Mouse (Mus musculus) liver, embryonic 16.5 days (tissue): ENCODE results near the gene Mageb3. TPM values are rescaled to one million over a fixed set of nuclear protein-coding genes. Genes with fewer than 3 reads are reported as not detected.
"Not testable (repeated sequence)": the region's sequence is repeated elsewhere in the genome, so short reads cannot be mapped to it uniquely, and the experiment has no call there.

Experiments
- ATAC-seq: fragments of 200-750 bp; cut with Nextera tagmentation; 2 replicates; pipeline ENCODE4 v1.8.0; 2017; ENCODE audit warnings: low read depth, mild to moderate bottlenecking, moderate number of reproducible peaks, moderate library complexity
- H3K27ac ChIP-seq: fragments of 300-500 bp; sonication (generic); 2 replicates; pipeline ENCODE4 v1.5.1; 2014; ENCODE audit warnings: mild to moderate bottlenecking, low read length
- H3K27me3 ChIP-seq: fragments of 300-500 bp; sonication (generic); 2 replicates; pipeline ENCODE4 v1.6.1; 2014; ENCODE audit warnings: low read depth, low read length, mixed read lengths; ENCODE audit not compliant: control insufficient read depth, insufficient read depth
- H3K36me3 ChIP-seq: fragments of 300-500 bp; sonication (generic); 2 replicates; pipeline ENCODE4 v1.6.1; 2014; ENCODE audit warnings: mild to moderate bottlenecking; ENCODE audit not compliant: control insufficient read depth, insufficient read depth
- H3K4me1 ChIP-seq: fragments of 300-500 bp; sonication (generic); 2 replicates; pipeline ENCODE4 v1.6.1; 2014; ENCODE audit warnings: low read depth, low read length, mixed read lengths; ENCODE audit not compliant: control insufficient read depth
- H3K4me2 ChIP-seq: fragments of 300-500 bp; sonication (generic); 2 replicates; pipeline ENCODE4 v1.6.1; 2014; ENCODE audit warnings: low read depth, low read length, mixed read lengths
- H3K4me3 ChIP-seq: fragments of 300-500 bp; sonication (generic); 2 replicates; pipeline ENCODE4 v1.5.1; 2014; ENCODE audit warnings: low read depth, mild to moderate bottlenecking, low read length
- H3K9ac ChIP-seq: fragments of 300-500 bp; sonication (generic); 2 replicates; pipeline ENCODE4 v1.6.1; 2014; ENCODE audit warnings: low read depth, low read length
- H3K9me3 ChIP-seq: fragments of 300-500 bp; sonication (generic); replicated peaks from 2 replicates; pipeline ENCODE4 v1.6.1; 2016; ENCODE audit warnings: low read length; ENCODE audit not compliant: control insufficient read depth
- WGBS: fragments of 180-500 bp; shearing (Covaris S2); extraction: QIAGEN DNeasy Blood & Tissue Kit; methylation state at CpG from one replicate; pipeline ENCODE4 v1.1.7; 2014; ENCODE audit not compliant: insufficient replicate concordance; 5-methylcytosine and 5-hydroxymethylcytosine counted together
- polyA plus RNA-seq: library from polyadenylated mRNA; unstranded; fragments of >200 nt; fragmentation: Nextera tagmentation; extraction: Ambion mirVana; gene quantifications from 2 replicates; pipeline ENCODE4 v1.2.1, GENCODE M21; 2015

Mageb3 gene
- polyA plus RNA-seq, result 0.05 TPM in 1 of 2 replicates, not detected in the other

DNA sequence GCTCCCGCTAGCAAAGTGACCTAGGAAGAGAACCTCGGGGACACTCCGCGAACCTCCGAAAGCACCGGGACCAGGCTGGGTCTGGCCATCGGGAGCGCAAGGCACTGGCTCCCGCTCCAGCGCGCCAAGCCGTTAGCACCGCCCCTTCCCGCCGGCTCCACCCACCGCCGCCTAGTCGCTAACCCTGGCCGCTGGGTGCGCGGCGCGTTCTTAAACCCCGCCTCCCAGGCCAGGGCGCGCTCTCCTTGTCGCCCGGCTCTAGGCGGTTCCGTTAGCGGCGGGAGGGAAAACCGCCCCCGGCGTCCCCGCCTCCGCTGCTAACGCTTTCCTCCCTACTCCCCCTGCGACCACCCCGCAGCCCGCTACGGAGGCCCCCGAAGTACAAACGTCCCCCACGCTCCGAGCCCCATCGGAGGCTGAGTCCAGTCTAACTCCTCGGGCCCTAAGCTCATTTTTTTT is at the start of gene Mageb3, which contains the start of gene Ctdspl2:
Mageb3 (minus strand) TSS at position 328 of the 459 bp plus-strand sequence.
Ctdspl2 (plus strand) TSS at position 237 of the 459 bp plus-strand sequence.
- WGBS, result under 1% methylated on average over 44 of the region's 48 CpGs
- H3K4me1 ChIP-seq, result peaks cover 13% of the 10 kb centered on the region
- peak within 1 kb of the TSS; percentile 93 for H3K27ac ChIP-seq
- H3K36me3 ChIP-seq, result no peaks in the 10 kb centered on the region
- H3K4me2 ChIP-seq, result peak within 1 kb of the TSS; percentile 88
- peak within 1 kb of the TSS; percentile 84 for H3K4me3 ChIP-seq
- H3K27me3 ChIP-seq, result no peaks in the 10 kb centered on the region
- H3K9me3 ChIP-seq, result no peaks in the 10 kb centered on the region
- peak within 1 kb of the TSS; percentile 87 for H3K9ac ChIP-seq
- peak; percentile 96 for ATAC-seq

GRCm38 (mm10) chr2:121995738-121996137 is 39.8 kb upstream of the Mageb3 start:
- H3K4me3 ChIP-seq, result no peak overlapping the region
- ATAC-seq, result no peak
- no peak overlapping the region for H3K27ac ChIP-seq
- H3K4me1 ChIP-seq, result no peaks in the 10 kb centered on the region
- peaks cover 4% of the 10 kb centered on the region for H3K36me3 ChIP-seq
- 75% methylated on average over 1 of the region's 1 CpGs for WGBS
- H3K4me2 ChIP-seq, result no peak overlapping the region
- no peak overlapping the region for H3K9ac ChIP-seq
- no peaks in the 10 kb centered on the region for H3K9me3 ChIP-seq
- no peaks in the 10 kb centered on the region for H3K27me3 ChIP-seq

DNA sequence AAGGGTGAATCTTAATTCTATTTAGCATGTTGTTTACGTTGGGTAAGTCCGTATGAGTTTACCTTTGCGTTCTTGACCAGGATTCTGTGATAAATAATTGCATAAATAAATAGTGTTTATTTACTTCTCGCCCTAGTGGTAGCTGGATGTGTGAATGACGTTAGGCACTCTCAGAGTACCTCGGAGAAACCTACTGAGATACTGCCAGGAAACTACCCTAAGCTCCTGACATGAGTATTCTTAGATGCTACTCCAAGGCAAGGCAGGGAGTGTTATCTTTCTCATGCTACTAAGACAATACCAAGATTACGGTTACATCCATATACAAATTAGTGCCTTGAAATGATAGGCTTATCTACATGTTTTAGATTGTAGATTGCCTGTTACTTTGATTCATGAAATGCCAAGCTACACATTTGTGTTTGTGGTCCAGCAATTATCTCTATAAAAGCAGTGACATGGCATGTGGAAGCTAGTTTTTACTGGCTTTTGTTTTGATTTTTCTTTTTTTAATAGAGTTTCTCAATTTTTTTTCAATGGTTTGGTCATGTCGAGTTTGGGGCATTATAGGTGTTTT is 1.4 kb upstream of the Mageb3 start:
- Histone ChIP-seq H3K27me3 (no peaks in the 10 kb centered on the region), H3K27ac (no peak overlapping the region; the same call in 1 of the 2 replicates), H3K4me1 (peaks cover 13% of the 10 kb centered on the region), H3K9me3 (no peaks in the 10 kb centered on the region), H3K4me2 (peak overlapping the region; percentile 88), H3K36me3 (peaks cover 3% of the 10 kb centered on the region), H3K4me3 (peak overlapping the region; percentile 84), H3K9ac (peak overlapping the region; percentile 87)
- 4% methylated on average over 8 of the region's 8 CpGs for WGBS
- ATAC-seq, result no peak

- peak overlapping the region; percentile 84 for H3K4me3 ChIP-seq
- H3K4me1 ChIP-seq, result peaks cover 13% of the 10 kb centered on the region
- peak overlapping the region; percentile 88 for H3K4me2 ChIP-seq
- H3K9ac ChIP-seq, result peak overlapping the region; percentile 87
- peak overlapping the region; percentile 93 for H3K27ac ChIP-seq
- H3K36me3 ChIP-seq, result no peaks in the 10 kb centered on the region
- whole genome bisulfite sequencing, result under 1% methylated on average over 43 of the region's 47 CpGs
- no peaks in the 10 kb centered on the region for H3K9me3 ChIP-seq
- peak; percentile 92 for ATAC-seq
- H3K27me3 ChIP-seq, result no peaks in the 10 kb centered on the region
These were observed 529 bp upstream of the Mageb3 start for GRCm38 (mm10) chr2:121956224-121957018.

GRCm38 (mm10) chr2:121954971-121955656 is 778 bp downstream of the Mageb3 start:
- peak overlapping the region; percentile 84 for H3K4me3 ChIP-seq
- peak overlapping the region; percentile 87 for H3K9ac ChIP-seq
- H3K36me3 ChIP-seq, result no peaks in the 10 kb centered on the region
- peak overlapping the region; percentile 88 for H3K4me2 ChIP-seq
- no peak for ATAC-seq
- H3K9me3 ChIP-seq, result no peaks in the 10 kb centered on the region
- H3K27me3 ChIP-seq, result no peaks in the 10 kb centered on the region
- 15% methylated on average over 10 of the region's 10 CpGs for WGBS
- peak overlapping the region; percentile 47; the same call in 1 of the 2 replicates for H3K27ac ChIP-seq
- peaks cover 13% of the 10 kb centered on the region for H3K4me1 ChIP-seq

DNA sequence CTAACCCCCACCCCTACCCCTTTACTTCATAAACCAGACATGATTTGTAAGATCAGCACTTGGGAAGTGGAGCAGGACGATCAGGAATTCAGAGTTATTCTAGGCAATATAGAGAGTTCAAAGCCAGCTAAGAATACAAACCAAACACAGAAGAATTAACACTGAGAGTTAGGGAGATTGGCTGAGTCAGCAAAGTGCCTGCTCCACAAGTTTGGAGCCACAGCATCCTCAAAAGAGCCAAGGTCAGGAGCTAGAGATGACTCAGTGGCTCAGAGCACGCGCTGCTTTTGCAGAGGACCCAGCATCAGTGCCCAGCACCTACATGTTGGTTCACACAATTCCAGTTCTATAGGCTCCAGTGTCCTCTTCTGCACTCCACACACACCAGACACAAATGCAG is 12.5 kb downstream of the Mageb3 start:
- Histone ChIP-seq H3K9ac (no peak overlapping the region), H3K27ac (no peak overlapping the region), H3K9me3 (no peaks in the 10 kb centered on the region), H3K4me2 (no peak overlapping the region), H3K4me3 (no peak overlapping the region), H3K27me3 (no peaks in the 10 kb centered on the region), H3K36me3 (no peaks in the 10 kb centered on the region), H3K4me1 (no peaks in the 10 kb centered on the region)
- 63% methylated on average over 3 of the region's 3 CpGs for WGBS
- ATAC-seq, result no peak

DNA sequence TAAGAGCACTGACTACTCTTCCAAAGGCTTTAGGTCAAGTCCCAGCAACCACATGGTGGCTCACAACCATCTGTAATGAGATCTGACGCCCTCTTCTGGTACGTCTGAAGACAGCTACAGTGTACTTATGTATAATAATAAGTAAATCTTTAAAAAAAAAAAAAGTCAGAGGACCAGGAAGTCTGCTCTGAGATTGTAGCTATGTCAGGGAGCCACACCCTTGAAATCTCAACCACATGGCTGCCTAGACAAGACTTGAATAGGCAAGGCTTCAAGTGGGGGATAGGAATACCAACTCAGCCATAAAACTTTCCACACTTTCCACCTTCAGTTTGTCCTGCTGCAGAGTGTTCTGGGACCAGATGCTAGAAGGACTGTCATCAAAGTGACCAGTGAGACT is 18.3 kb downstream of the Mageb3 start:
- WGBS, result 46% methylated on average over 2 of the region's 2 CpGs
- H3K4me2 ChIP-seq, H3K4me3 ChIP-seq: not testable (repeated sequence)

DNA sequence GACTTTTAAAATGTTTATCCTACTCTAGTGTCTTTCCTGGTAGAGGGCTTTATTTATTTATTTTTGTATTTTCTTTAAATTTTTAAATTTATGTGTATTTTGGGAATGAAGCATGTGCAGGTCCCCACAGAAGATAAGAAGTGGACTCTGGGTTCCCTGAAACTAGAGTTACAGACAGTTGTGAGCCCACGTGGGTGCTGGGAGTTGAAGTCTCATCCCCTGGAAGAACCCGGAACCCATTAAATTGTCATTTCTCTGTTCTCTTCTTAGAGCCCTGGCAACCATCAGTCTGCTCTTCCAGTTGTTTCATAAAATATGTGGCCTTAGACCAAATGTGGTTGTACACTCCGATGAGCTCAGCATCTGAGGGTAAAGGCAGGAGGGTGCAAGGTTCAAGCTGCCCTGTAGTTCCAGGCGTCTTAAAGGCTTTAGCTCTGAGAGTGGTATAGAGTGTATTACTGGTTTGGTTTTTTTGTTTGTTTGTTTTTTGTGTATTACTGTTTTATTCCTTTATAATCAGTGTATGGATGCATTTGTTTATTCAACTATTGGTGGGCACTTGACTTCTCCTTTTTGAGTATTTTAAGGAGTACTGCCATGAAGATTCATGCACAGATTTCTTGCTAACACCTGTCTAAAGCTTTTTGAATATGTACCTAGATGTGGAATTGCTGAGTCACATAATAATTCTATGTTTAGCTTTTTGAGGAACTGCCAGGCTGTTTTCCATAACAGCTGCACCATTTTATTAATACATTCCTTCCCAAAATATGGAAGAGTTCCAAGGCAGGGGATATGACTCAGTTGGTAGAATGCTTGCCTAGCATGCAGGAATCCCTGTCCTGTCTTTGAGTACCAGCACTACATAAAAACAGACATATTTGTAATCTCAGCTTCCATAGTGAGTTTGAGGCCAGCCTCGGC is 39.6 kb downstream of the Mageb3 start:
- H3K9me3 ChIP-seq, result no peaks in the 10 kb centered on the region
- H3K9ac ChIP-seq, result no peak overlapping the region
- ATAC-seq, result no peak
- WGBS, result 62% methylated on average over 5 of the region's 5 CpGs
- no peaks in the 10 kb centered on the region for H3K36me3 ChIP-seq
- H3K4me3 ChIP-seq, result no peak overlapping the region
- H3K27me3 ChIP-seq, result no peaks in the 10 kb centered on the region
- H3K4me1 ChIP-seq, result no peaks in the 10 kb centered on the region
- H3K27ac ChIP-seq, result no peak overlapping the region
- no peak overlapping the region for H3K4me2 ChIP-seq

More for the DNA sequence above, 18.3 kb downstream of the Mageb3 start:
- not testable (repeated sequence) for H3K9ac ChIP-seq, H3K27me3 ChIP-seq, H3K36me3 ChIP-seq, ATAC-seq, H3K9me3 ChIP-seq, H3K4me1 ChIP-seq, H3K27ac ChIP-seq
